Mouse (Mus musculus) mature B cell (primary cell): ENCODE data around the gene Ptprcap.

Experiments used
- in situ Hi-C: fragments of 300-500 bp; cut with MboI; formaldehyde crosslinking; loops from 2 replicates; pipeline ENCODE4 v1.14.3; 2019

The Ptprcap gene

GRCm38 (mm10) chr19:4147782-4148490 lies 5.5 kb upstream of the Ptprcap start:
- in situ Hi-C loops = no loop called here

GRCm38 (mm10) chr19:4148491-4148806 lies 5.0 kb upstream of the Ptprcap start, which contains the start of gene Coro1b:
Gene Coro1b, plus strand, starts transcription at chr19:4148619.
- in situ Hi-C loops = no loop called here

GRCm38 (mm10) chr19:4148819-4149218 lies 4.6 kb upstream of the Ptprcap start:
- in situ Hi-C loops = no loop called here

GRCm38 (mm10) chr19:4149283-4149682 lies 4.1 kb upstream of the Ptprcap start:
- in situ Hi-C loops = no loop called here

- in situ Hi-C loops = no loop called here
Observed at GRCm38 (mm10) chr19:4149764-4150461, 3.5 kb upstream of the Ptprcap start.

GRCm38 (mm10) chr19:4150567-4151487 lies 2.6 kb upstream of the Ptprcap start:
- in situ Hi-C loops = no loop called here

- in situ Hi-C loops = no loop called here
Observed at GRCm38 (mm10) chr19:4151488-4151860, 1.9 kb upstream of the Ptprcap start.

- in situ Hi-C loops = no loop called here
Observed at GRCm38 (mm10) chr19:4151898-4152297, 1.5 kb upstream of the Ptprcap start.

GRCm38 (mm10) chr19:4152445-4153231 lies 766 bp upstream of the Ptprcap start:
- in situ Hi-C loops = no loop called here

- in situ Hi-C loops = no loop called here
Observed at GRCm38 (mm10) chr19:4154437-4155222, 1.2 kb downstream of the Ptprcap start.

- in situ Hi-C loops = no loop called here
Observed at GRCm38 (mm10) chr19:4155223-4156072, 2.0 kb downstream of the Ptprcap start.

- in situ Hi-C loops = no loop called here
Observed at GRCm38 (mm10) chr19:4156073-4156579, 2.7 kb downstream of the Ptprcap start.

GRCm38 (mm10) chr19:4156771-4157170 lies 3.4 kb downstream of the Ptprcap start:
- in situ Hi-C loops = no loop called here

GRCm38 (mm10) chr19:4159049-4159448 lies 5.6 kb downstream of the Ptprcap start:
- in situ Hi-C loops = no loop called here

- in situ Hi-C loops = no loop called here
Observed at GRCm38 (mm10) chr19:4162646-4163542, 9.5 kb downstream of the Ptprcap start, which contains the start of gene Rps6kb2. Gene Rps6kb2, minus strand, starts transcription at chr19:4163354.

- in situ Hi-C loops = no loop called here
Observed at GRCm38 (mm10) chr19:4163543-4163887, 10.1 kb downstream of the Ptprcap start.

- in situ Hi-C loops = no loop called here
Observed at GRCm38 (mm10) chr19:4164100-4164499, 10.7 kb downstream of the Ptprcap start.

GRCm38 (mm10) chr19:4164721-4165120 lies 11.3 kb downstream of the Ptprcap start:
- in situ Hi-C loops = no loop called here
